Mouse (Mus musculus) heart, postnatal 0 days (tissue): ENCODE data around the gene Rom1. TPM values are rescaled to one million over a fixed set of nuclear protein-coding genes. Genes with fewer than 3 reads are reported as not detected.

Experiments
- ATAC-seq: fragments of 200-750 bp; cut with Nextera tagmentation; 2 replicates; pipeline ENCODE4 v1.8.0; 2017; ENCODE audit warnings: low read depth, moderate number of reproducible peaks, moderate library complexity; ENCODE audit not compliant: insufficient read depth
- DNase-seq: peaks from one replicate; pipeline ENCODE4 v3.0.0-alpha.2; 2016; ENCODE audit warnings: low spot score
- H3K27ac ChIP-seq: fragments of 300-500 bp; sonication (generic); 2 replicates; pipeline ENCODE4 v1.5.1; 2014; ENCODE audit warnings: low read depth, mild to moderate bottlenecking
- H3K27me3 ChIP-seq: fragments of 300-500 bp; sonication (generic); 2 replicates; pipeline ENCODE4 v1.6.1; 2014; ENCODE audit warnings: low read length, mixed read lengths; ENCODE audit not compliant: control insufficient read depth, insufficient read depth
- H3K36me3 ChIP-seq: fragments of 300-500 bp; sonication (generic); replicated peaks from 2 replicates; pipeline ENCODE4 v1.6.1; 2014; ENCODE audit warnings: low read length, mixed read lengths; ENCODE audit not compliant: control insufficient read depth, insufficient read depth
- H3K4me1 ChIP-seq: fragments of 300-500 bp; sonication (generic); 2 replicates; pipeline ENCODE4 v1.6.1; 2014; ENCODE audit warnings: antibody characterized with exemption; ENCODE audit not compliant: control insufficient read depth, insufficient read depth
- H3K4me2 ChIP-seq: fragments of 300-500 bp; sonication (generic); 2 replicates; pipeline ENCODE4 v1.6.1; 2014; ENCODE audit warnings: low read depth, mild to moderate bottlenecking, low read length, moderate library complexity
- H3K4me3 ChIP-seq: fragments of 300-500 bp; sonication (generic); 2 replicates; pipeline ENCODE4 v1.5.1; 2014; ENCODE audit warnings: low read depth, low read length
- H3K9ac ChIP-seq: fragments of 300-500 bp; sonication (generic); replicated peaks from 2 replicates; pipeline ENCODE4 v1.6.1; 2014; ENCODE audit warnings: low read depth, low read length, mixed read lengths
- H3K9me3 ChIP-seq: fragments of 300-500 bp; sonication (generic); replicated peaks from 2 replicates; pipeline ENCODE4 v1.6.1; 2016; ENCODE audit warnings: low read length; ENCODE audit not compliant: control insufficient read depth
- CTCF ChIP-seq: IDR thresholded peaks from 2 replicates; pipeline ENCODE4 v1.5.1; 2016; ENCODE audit warnings: antibody characterized with exemption, control low read depth, low read depth
- EP300 ChIP-seq: IDR thresholded peaks from 2 replicates; pipeline ENCODE4 v1.6.1; 2016; ENCODE audit warnings: antibody characterized with exemption, low read depth
- WGBS: fragments of 180-500 bp; shearing (Covaris S2); extraction: QIAGEN DNeasy Blood & Tissue Kit; methylation state at CpG from one replicate; pipeline ENCODE4 v1.1.7; 2014; 5-methylcytosine and 5-hydroxymethylcytosine counted together
- polyA plus RNA-seq: library from polyadenylated mRNA; unstranded; fragments of >200 nt; fragmentation: Nextera tagmentation; extraction: Ambion mirVana; gene quantifications from 2 replicates; pipeline ENCODE4 v1.2.1, GENCODE M21; 2015
- total RNA-seq: library from RNA; depleted of rRNA; stranded (reverse); fragments of >200 nt; gene quantifications from 2 replicates; pipeline ENCODE4 v1.2.3, GENCODE M21; 2014; ENCODE audit warnings: low replicate concordance

Rom1 gene
- total and polyA plus RNA-seq, 2 experiments from 2014 or later: 3.2 to 10.2 TPM

- Histone ChIP-seq H3K27ac (no peak overlapping the region), H3K4me3 (no peak overlapping the region), H3K27me3 (no peaks in the 10 kb centered on the region), H3K9ac (no peak overlapping the region), H3K4me2 (no peak overlapping the region), H3K4me1 (peaks cover 6% of the 10 kb centered on the region; the same call in 1 of the 2 replicates), H3K9me3 (no peaks in the 10 kb centered on the region), H3K36me3 (peaks cover 60% of the 10 kb centered on the region)
- 83% methylated on average over 5 of the region's 5 CpGs for WGBS
- TF ChIP-seq EP300 (no peak), CTCF (no peak)
- DNase-seq (no peak), ATAC-seq (no peak)
These were observed 21.0 kb upstream of the Rom1 start for GRCm38 (mm10) chr19:8950190-8950589.

- ATAC-seq (no peak), DNase-seq (no peak)
- TF ChIP-seq EP300 (no peak), CTCF (no peak)
- Histone ChIP-seq H3K9me3 (no peaks in the 10 kb centered on the region), H3K27ac (no peak overlapping the region), H3K27me3 (no peaks in the 10 kb centered on the region), H3K4me2 (no peak overlapping the region), H3K4me3 (no peak overlapping the region), H3K36me3 (peaks cover 59% of the 10 kb centered on the region), H3K9ac (no peak overlapping the region), H3K4me1 (peaks cover 20% of the 10 kb centered on the region; the same call in 1 of the 2 replicates)
- 70% methylated on average over 7 of the region's 7 CpGs for WGBS
These were observed 17.8 kb upstream of the Rom1 start for GRCm38 (mm10) chr19:8946929-8947328.

DNA sequence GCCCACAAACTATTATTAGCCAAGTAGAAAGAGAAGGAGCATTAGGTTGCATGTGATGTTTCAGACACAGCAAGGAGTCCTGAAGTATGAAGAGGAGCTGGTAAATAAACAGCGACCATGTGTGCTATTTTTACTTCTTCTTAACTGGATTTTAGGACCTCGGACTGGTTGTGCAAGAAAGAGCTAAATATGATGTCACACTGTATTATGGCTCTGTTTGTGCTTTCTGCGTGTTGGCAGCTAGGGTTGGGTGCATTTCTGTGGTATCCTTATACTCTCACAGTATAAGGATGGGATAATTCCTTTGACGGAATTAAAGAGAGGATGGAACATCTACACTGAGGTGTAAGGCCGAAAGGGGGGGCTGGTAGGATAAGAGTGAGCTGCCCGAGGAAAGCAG, 16.1 kb upstream of the Rom1 start:
- 56% methylated on average over 6 of the region's 6 CpGs for WGBS
- DNase-seq (no peak), ATAC-seq (no peak)
- no peaks in the 10 kb centered on the region for H3K9me3 ChIP-seq
- peak overlapping the region; percentile 36; the same call in 1 of the 2 replicates for H3K27ac ChIP-seq
- H3K36me3 ChIP-seq: peaks cover 43% of the 10 kb centered on the region
- 0 out of 2 replicates have a peak overlapping the region, but pooled peaks have one; percentile 14 for H3K9ac ChIP-seq
- peaks cover 20% of the 10 kb centered on the region; the same call in 1 of the 2 replicates for H3K4me1 ChIP-seq
- H3K27me3 ChIP-seq: no peaks in the 10 kb centered on the region
- H3K4me2 ChIP-seq: peak overlapping the region; percentile 24
- TF ChIP-seq CTCF (no peak), EP300 (no peak)
- H3K4me3 ChIP-seq: 0 out of 2 replicates have a peak overlapping the region, but pooled peaks have one; percentile 10

DNA sequence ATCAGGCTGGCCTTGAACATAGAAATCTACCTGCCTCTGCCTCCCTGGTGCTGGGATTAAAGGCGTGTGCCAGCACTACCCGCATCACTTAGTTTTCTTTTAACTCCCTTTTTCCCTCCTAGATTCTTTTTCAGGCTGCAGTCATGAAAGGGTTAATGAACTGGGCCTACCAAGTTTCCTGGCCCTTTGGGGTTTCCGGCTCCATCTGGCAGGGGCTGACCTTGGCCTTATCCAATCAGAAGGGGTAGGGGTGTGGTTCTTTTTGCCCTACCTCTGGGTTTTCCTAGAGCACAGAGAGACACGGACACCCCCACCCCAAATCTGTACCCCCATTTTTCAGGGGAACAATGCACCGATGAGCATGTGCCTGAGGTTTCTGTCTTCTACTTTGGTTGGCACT, 15.6 kb upstream of the Rom1 start:
- H3K27me3 ChIP-seq: no peaks in the 10 kb centered on the region
- H3K4me2 ChIP-seq: peak overlapping the region; percentile 68
- WGBS: 22% methylated on average over 5 of the region's 5 CpGs
- peak; percentile 73 for DNase-seq
- H3K36me3 ChIP-seq: peaks cover 40% of the 10 kb centered on the region
- H3K4me1 ChIP-seq: peaks cover 20% of the 10 kb centered on the region; the same call in 1 of the 2 replicates
- 0 out of 2 replicates have a peak overlapping the region, but pooled peaks have one; percentile 10 for H3K4me3 ChIP-seq
- no peak for ATAC-seq
- H3K27ac ChIP-seq: peak overlapping the region; percentile 36; the same call in 1 of the 2 replicates
- TF ChIP-seq CTCF: no peak
- 0 out of 2 replicates have a peak, but pooled peaks have one; percentile 46 for TF ChIP-seq EP300
- 0 out of 2 replicates have a peak overlapping the region, but pooled peaks have one; percentile 14 for H3K9ac ChIP-seq
- H3K9me3 ChIP-seq: no peaks in the 10 kb centered on the region

GRCm38 (mm10) chr19:8944062-8944461, 14.9 kb upstream of the Rom1 start:
- TF ChIP-seq EP300 (no peak), CTCF (no peak)
- no peak overlapping the region for H3K4me3 ChIP-seq

GRCm38 (mm10) chr19:8943047-8943446, 13.9 kb upstream of the Rom1 start:
- Histone ChIP-seq H3K36me3 (peaks cover 39% of the 10 kb centered on the region), H3K4me2 (peak overlapping the region; percentile 68), H3K4me3 (peak overlapping the region; percentile 68), H3K4me1 (peaks cover 20% of the 10 kb centered on the region; the same call in 1 of the 2 replicates), H3K9me3 (no peaks in the 10 kb centered on the region), H3K27me3 (no peaks in the 10 kb centered on the region), H3K27ac (peak overlapping the region; percentile 97), H3K9ac (peak overlapping the region; percentile 94)
- DNase-seq: no peak
- TF ChIP-seq EP300 (no peak), CTCF (no peak)
- ATAC-seq: no peak
- 61% methylated on average over 2 of the region's 2 CpGs for WGBS

More at GRCm38 (mm10) chr19:8944062-8944461, 14.9 kb upstream of the Rom1 start:
- Histone ChIP-seq H3K9me3 (no peaks in the 10 kb centered on the region), H3K4me1 (peaks cover 20% of the 10 kb centered on the region; the same call in 1 of the 2 replicates), H3K4me2 (peak overlapping the region; percentile 68), H3K27ac (peak overlapping the region; percentile 27), H3K27me3 (no peaks in the 10 kb centered on the region), H3K9ac (no peak overlapping the region), H3K36me3 (peaks cover 38% of the 10 kb centered on the region)
- DNase-seq (no peak), ATAC-seq (no peak)
- WGBS: 31% methylated on average over 5 of the region's 5 CpGs
